Mouse (Mus musculus) gastrocnemius, postnatal 10 days (tissue): ENCODE data around the gene Csrnp2. TPM values are rescaled to one million over a fixed set of nuclear protein-coding genes. Genes with fewer than 3 reads are reported as not detected.
A peak's percentile ranks its signal among the peaks of the same experiment; 100 is the strongest.
"Not testable (repeated sequence)": the region's sequence is repeated elsewhere in the genome, so short reads cannot be mapped to it uniquely, and the experiment has no call there.

Experiments used
- DNase-seq: peaks from one replicate; pipeline ENCODE4 v3.0.0; 2021; ENCODE audit warnings: mixed read lengths
- long read RNA-seq, 2 experiments: library from polyadenylated mRNA; stranded (forward); transcript quantifications; one replicate each; pipeline ENCODE4 v2.0.0; 2021
- total RNA-seq, 2 experiments: library from RNA; stranded (reverse); gene quantifications; 2 replicates each; pipeline ENCODE4 v1.2.3; 2021

Gene Csrnp2
- total RNA-seq, result 1 to 10 TPM; 2.6 to 4.4 TPM
- long read RNA-seq, experiment 1, full-length matches to known transcripts, result 1 of 4 reads
- long read RNA-seq, experiment 1, partial matches to known transcripts, result 2 of 4 reads
- long read RNA-seq, experiment 1, other reads (novel, unspliced or antisense), result 1 of 4 reads
- long read RNA-seq, experiment 2, full-length matches to known transcripts, result 3 of 6 reads
- long read RNA-seq, experiment 2, partial matches to known transcripts, result 0 of 6 reads
- long read RNA-seq, experiment 2, other reads (novel, unspliced or antisense), result 3 of 6 reads

GRCm38 (mm10) chr15:100495102-100495501 is at the start of gene Csrnp2:
Gene Csrnp2 (minus strand): TSS chr15:100495488.
- DNase-seq, result peak; percentile 91

- not testable (repeated sequence) for DNase-seq
These were observed 48.4 kb upstream of the Csrnp2 start for GRCm38 (mm10) chr15:100543651-100544030.

- DNase-seq, result not testable (repeated sequence)
These were observed 47.8 kb upstream of the Csrnp2 start for GRCm38 (mm10) chr15:100542876-100543650.

GRCm38 (mm10) chr15:100541426-100541825 is 46.1 kb upstream of the Csrnp2 start:
- no peak for DNase-seq

- DNase-seq, result not testable (repeated sequence)
These were observed 45.7 kb upstream of the Csrnp2 start for GRCm38 (mm10) chr15:100541001-100541400.

GRCm38 (mm10) chr15:100539411-100539810 is 44.1 kb upstream of the Csrnp2 start:
- DNase-seq, result no peak

- no peak for DNase-seq
These were observed 42.6 kb upstream of the Csrnp2 start for GRCm38 (mm10) chr15:100537913-100538312.

- no peak for DNase-seq
These were observed 32.6 kb upstream of the Csrnp2 start for GRCm38 (mm10) chr15:100527900-100528299.

- no peak for DNase-seq
These were observed 30.1 kb upstream of the Csrnp2 start for GRCm38 (mm10) chr15:100525405-100525804.

GRCm38 (mm10) chr15:100520306-100520705 is 25.0 kb upstream of the Csrnp2 start:
- no peak for DNase-seq

- no peak for DNase-seq
These were observed 19.8 kb upstream of the Csrnp2 start for GRCm38 (mm10) chr15:100515121-100515520.

- no peak for DNase-seq
These were observed 18.1 kb upstream of the Csrnp2 start for GRCm38 (mm10) chr15:100513387-100513786.

GRCm38 (mm10) chr15:100510072-100510471 is 14.8 kb upstream of the Csrnp2 start:
- no peak for DNase-seq

- DNase-seq, result no peak
These were observed 13.3 kb upstream of the Csrnp2 start for GRCm38 (mm10) chr15:100508454-100509167.

- DNase-seq, result not testable (repeated sequence)
These were observed 4.2 kb upstream of the Csrnp2 start for GRCm38 (mm10) chr15:100499506-100499905.

- no peak for DNase-seq
These were observed 641 bp downstream of the Csrnp2 start for GRCm38 (mm10) chr15:100494647-100495046.

GRCm38 (mm10) chr15:100491966-100492365 is 3.3 kb downstream of the Csrnp2 start:
- no peak for DNase-seq

GRCm38 (mm10) chr15:100489263-100489662 is 6.0 kb downstream of the Csrnp2 start:
- no peak for DNase-seq

GRCm38 (mm10) chr15:100488297-100488696 is 7.0 kb downstream of the Csrnp2 start:
- not testable (repeated sequence) for DNase-seq

GRCm38 (mm10) chr15:100487050-100487449 is 8.2 kb downstream of the Csrnp2 start:
- DNase-seq, result no peak

GRCm38 (mm10) chr15:100486450-100486849 is 8.8 kb downstream of the Csrnp2 start:
- no peak for DNase-seq

GRCm38 (mm10) chr15:100485576-100485975 is 9.7 kb downstream of the Csrnp2 start:
- no peak for DNase-seq

GRCm38 (mm10) chr15:100478925-100479324 is 16.4 kb downstream of the Csrnp2 start:
- no peak for DNase-seq
